Mouse (Mus musculus) left cerebral cortex, postnatal 14 days (tissue): Measurements from ENCODE around the gene Cx3cr1. TPM values are rescaled to one million over a fixed set of nuclear protein-coding genes. Genes with fewer than 3 reads are reported as not detected.

Experiments
- DNase-seq, 2 experiments: peaks; one replicate each; pipeline ENCODE4 v3.0.0; 2021 to 2022; ENCODE audit warnings: low spot score in 2 of 2, mixed read lengths in 1 of 2
- intact Hi-C: fragments of 180-260 bp; cut with DNase I; formaldehyde crosslinking; loops from one replicate; pipeline ENCODE4 v1.15.1; 2025
- total RNA-seq, 2 experiments: library from RNA; stranded (reverse); gene quantifications; 2 replicates each; pipeline ENCODE4 v1.2.3; 2021

Cx3cr1 gene
- total RNA-seq, 2 experiments from 2014 or later: 34.9 to 36.7 TPM

DNA sequence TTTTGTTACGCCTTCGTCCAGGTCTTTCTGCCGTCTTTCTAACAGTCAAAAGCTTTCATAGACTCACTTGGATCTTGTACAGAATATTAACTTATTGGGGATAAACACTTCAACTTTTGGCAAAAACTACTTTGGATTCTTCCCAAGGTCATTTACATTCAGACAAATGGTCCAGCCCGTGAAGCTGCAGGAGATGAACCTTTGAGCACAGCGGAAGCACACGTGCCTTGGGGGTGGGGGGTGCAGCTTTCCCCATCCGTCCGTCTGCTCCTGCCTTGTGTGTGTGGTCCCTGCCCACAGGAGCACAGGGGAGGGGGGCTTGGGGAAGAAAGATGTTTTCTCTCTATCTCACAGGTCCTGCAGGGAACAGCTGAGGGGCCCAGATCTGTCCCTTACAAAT, 143.9 kb downstream of the Cx3cr1 start:
- DNase-seq: no peak
- intact Hi-C loops: no loop called here

DNA sequence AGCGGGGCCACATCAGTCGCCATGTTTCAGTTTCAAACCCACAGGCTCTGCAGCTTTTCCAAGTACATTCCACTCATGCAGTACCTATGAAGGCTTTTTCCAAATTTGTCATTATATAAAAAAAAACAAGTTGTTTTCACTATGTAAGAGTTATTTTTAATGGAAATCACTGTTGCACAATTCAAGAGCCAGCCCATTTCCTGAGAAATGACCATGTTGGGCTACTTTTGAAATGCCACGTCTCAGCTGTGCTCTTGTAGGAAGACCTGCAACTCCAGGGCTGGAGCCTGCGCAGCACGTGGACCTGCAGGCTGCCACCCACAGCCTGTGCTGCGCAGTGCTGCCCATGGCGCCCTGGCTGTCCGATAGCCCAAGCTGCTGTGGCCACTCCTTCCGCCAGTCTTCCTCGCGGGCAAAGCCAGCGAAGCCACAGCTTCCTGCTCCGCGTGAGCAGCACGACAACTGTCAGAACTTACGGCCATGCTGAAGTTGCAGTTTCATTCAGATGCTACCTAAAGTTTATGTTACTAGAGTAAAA, 144.5 kb downstream of the Cx3cr1 start:
- intact Hi-C loops: no loop called here
- DNase-seq: no peak

GRCm38 (mm10) chr9:119923462-119923861, 146.2 kb downstream of the Cx3cr1 start:
- intact Hi-C loops: no loop called here
- DNase-seq: no peak

- intact Hi-C loops: no loop called here
- DNase-seq: no peak
Measured at GRCm38 (mm10) chr9:119919858-119920257, 149.8 kb downstream of the Cx3cr1 start.

- intact Hi-C loops: no loop called here
- no peak for DNase-seq
Measured at GRCm38 (mm10) chr9:119913087-119913838, 156.4 kb downstream of the Cx3cr1 start.

GRCm38 (mm10) chr9:119909931-119910330, 159.7 kb downstream of the Cx3cr1 start:
- DNase-seq: no peak
- intact Hi-C loops: no loop called here

GRCm38 (mm10) chr9:119908708-119909107, 161.0 kb downstream of the Cx3cr1 start:
- intact Hi-C loops: no loop called here
- DNase-seq: no peak

DNA sequence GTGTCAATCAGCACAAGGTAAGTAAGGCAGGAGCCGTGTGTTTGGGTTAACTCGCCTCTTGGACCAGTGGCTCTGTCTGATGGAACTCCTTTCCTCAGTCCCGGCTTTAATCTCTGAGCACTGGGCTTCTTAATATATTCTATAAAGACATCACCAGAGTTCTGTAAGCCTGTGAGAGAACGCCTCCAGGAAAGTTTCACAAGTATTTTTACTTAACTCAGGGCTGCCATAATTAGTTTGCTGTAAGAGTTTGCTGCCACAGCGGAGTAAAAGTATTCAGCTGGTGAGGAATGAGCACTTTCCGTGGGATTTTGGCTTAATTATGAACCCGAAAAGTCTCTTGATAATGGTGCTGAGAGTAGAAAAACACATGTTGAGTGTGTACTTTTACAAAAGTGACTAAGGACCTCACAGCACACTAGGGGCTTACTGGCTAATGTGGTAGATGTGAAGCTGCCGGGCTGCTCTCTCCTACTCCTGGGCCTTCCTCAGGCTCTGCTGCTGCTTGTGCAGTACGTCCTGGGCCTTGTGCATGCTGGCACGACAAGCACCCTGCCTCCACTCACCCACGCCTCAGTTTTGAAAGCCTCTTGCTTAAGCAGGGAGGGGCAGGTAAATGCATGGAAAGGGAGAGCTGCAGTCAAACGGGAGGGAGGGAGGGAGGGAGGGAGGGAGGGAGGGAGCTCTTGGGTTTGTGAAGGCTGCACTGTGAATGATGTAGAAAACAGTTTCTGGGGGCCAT, 167.1 kb downstream of the Cx3cr1 start:
- intact Hi-C loops: no loop called here
- peak; percentile 21 to 40 for DNase-seq

GRCm38 (mm10) chr9:119899446-119899845, 170.2 kb downstream of the Cx3cr1 start:
- intact Hi-C loops: loop anchor here (10.0 kb wide), 1 partner anchor 255 kb away; no protein-coding TSS in a partner anchor

DNA sequence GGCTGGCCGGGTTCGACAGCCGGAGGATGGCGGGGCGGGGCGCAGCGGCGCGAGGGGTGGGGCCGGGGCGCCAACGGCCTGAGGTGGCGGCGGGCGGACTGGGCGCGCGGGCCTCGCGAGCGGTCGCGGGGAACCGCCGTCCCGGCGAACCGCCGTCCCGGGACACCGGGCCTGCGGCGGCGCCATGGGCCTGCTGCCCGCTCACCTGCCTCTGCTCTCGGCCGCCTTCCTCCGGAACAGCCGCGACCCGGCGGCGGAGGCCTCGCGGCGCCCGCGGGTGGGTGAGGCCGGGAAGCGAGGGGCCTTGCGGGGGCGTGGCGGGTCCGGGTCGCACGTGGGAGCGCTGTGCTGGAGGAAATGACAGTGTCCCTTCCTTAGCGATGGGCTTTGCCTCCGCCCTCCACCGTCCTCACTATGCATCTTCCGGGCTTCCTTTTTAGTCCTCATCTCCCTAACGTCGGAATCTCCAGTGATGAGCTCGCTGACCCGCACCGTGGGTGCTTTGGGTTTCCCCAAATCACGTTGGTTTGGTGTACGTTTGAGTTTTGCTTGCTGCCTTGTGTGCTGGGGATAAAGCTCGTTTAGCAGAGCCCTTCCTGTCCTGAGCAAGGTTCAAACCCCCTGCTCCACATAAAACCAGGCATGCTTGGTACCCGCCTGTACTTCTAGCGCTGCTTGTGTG, 174.5 kb downstream of the Cx3cr1 start:
- DNase-seq: peak in 1 of 2 experiments; percentile 42
- intact Hi-C loops: loop anchor here (10.0 kb wide), 1 partner anchor 250 kb away; no protein-coding TSS in a partner anchor

More at GRCm38 (mm10) chr9:119899446-119899845, 170.2 kb downstream of the Cx3cr1 start:
- no peak for DNase-seq

DNA sequence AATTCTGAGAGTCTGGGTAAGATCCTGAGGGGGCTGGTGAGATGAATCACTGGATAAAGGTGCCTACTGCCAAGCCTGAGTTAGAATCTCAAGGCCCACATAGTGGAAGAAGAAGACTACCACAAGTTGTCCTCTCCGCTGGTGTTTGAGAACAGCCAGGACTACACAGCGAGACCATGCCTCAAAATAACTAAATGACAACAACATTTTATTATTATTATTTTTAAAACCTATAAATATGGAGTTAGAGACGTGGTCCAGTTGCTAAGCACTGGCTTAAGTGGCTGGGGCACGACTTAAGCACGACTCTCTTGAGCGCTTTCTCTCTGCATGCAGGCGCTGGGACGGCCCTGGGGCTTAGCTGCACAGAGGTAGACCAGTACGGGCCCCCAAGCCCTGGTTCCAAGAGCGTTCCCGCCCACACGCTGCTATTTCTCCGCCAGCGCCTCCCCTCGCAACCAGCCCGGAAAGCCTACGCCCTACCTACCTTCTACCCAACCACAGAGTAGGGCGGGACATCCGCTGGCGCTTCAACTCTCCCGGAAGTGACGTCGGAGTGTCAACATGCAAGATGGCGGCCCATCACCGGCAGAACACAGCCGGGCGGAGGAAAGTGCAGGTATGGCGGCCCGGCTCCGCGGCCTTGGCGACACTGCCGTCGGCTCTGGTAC, 175.2 kb downstream of the Cx3cr1 start, which contains the start of gene Wdr48:
Wdr48 (plus strand) TSS at position 540 of the 671 bp plus-strand sequence.
- peak; percentile 97 to 99 for DNase-seq
- intact Hi-C loops: loop anchor here (10.0 kb wide), 1 partner anchor 250 kb away; no protein-coding TSS in a partner anchor

DNA sequence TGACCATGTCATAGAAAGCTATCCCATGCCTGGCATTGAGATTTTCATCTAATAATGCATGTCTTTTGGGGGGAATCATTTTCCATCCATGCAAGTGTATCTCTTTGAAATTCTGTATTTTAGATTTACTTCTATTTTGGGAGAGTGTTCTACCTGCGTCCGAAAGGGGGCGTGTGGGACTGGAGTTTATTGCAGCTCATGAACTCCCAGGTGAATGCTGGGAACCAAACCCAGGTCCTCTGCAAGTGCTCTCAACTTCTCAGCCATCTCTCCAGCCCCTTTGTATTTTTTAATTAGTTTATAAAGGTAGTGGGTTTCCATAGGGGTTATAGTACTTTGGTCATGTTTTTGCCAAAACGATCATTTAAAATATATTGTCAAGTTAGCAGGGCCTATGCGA, 175.8 kb downstream of the Cx3cr1 start:
- intact Hi-C loops: loop anchor here (10.0 kb wide), 1 partner anchor 249 kb away; no protein-coding TSS in a partner anchor

GRCm38 (mm10) chr9:119890692-119891091, 179.0 kb downstream of the Cx3cr1 start:
- DNase-seq: peak; percentile 54 to 69
- intact Hi-C loops: loop anchor here (10.0 kb wide), 1 partner anchor 246 kb away; no protein-coding TSS in a partner anchor

More for the DNA sequence above, 175.8 kb downstream of the Cx3cr1 start:
- DNase-seq: no peak

GRCm38 (mm10) chr9:119889446-119889845, 180.2 kb downstream of the Cx3cr1 start:
- no peak for DNase-seq
- intact Hi-C loops: loop anchor here (10.0 kb wide), 2 partner anchors 95 to 425 kb away; no protein-coding TSS in a partner anchor

- intact Hi-C loops: loop anchor here (10.0 kb wide), 2 partner anchors 94 to 424 kb away; no protein-coding TSS in a partner anchor
Measured at GRCm38 (mm10) chr9:119888843-119889246, 180.8 kb downstream of the Cx3cr1 start.

DNA sequence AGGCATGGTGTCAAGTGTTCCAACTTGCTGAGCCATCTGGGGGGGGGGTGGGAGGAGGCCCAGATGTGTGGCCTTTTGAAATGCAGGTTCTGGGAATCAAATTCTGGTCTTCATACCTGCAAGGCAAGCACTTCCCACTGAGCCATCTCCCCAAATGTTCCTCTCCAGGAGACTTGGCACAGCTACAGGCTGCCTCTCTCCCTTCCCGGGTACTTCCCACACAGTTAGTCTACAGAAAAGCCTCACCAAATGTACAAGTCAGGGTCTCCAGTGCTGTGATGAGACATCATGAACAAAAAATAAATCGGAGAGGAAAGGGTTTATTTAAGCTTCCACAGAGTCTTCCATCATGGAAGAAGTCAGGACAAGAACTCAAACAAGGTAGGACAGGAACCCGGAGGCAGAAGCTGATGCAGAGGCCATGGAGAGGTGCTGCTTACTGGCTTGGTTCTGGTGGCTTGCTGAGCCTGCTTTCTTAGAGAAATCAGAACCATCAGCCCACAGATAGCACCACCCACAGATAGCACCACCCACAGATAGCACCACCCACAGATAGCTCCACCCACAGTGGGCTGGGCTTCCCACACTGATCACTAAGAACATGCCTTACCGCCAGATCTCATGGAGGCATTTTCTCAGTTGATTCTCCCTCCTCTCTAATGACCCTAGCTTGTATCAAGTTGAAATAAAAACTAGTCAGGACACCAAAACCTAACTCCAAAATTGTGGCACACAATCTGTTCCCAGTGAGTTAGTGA, 182.4 kb downstream of the Cx3cr1 start:
- DNase-seq: no peak
- intact Hi-C loops: loop anchor here (10.0 kb wide), 2 partner anchors 93 to 423 kb away; no protein-coding TSS in a partner anchor

More at GRCm38 (mm10) chr9:119888843-119889246, 180.8 kb downstream of the Cx3cr1 start:
- peak in 1 of 2 experiments; percentile 38 for DNase-seq

GRCm38 (mm10) chr9:119854170-119854569, 215.5 kb downstream of the Cx3cr1 start:
- no peak for DNase-seq
- intact Hi-C loops: no loop called here
